Mouse (Mus musculus) midbrain, embryonic 11.5 days (tissue): ENCODE data around the gene Psmc4. TPM values are rescaled to one million over a fixed set of nuclear protein-coding genes. Genes with fewer than 3 reads are reported as not detected.

Source experiments
- polyA plus RNA-seq: library from polyadenylated mRNA; unstranded; fragments of >200 nt; fragmentation: Nextera tagmentation; extraction: Ambion mirVana; gene quantifications from 2 replicates; pipeline ENCODE4 v1.2.1, GENCODE M21; 2014

Psmc4 gene
- polyA plus RNA-seq, 1 experiment from 2014 or later, result 423 TPM

Other genes with a start within 250 kb of the Psmc4 start
- gene Zfp626, start 242.9 kb downstream of the Psmc4 start, polyA plus RNA-seq, result 2.4 and 2.8 TPM in 2 replicates
- gene Zfp59, start 211.5 kb downstream of the Psmc4 start, polyA plus RNA-seq, result 12.3 and 13.1 TPM in 2 replicates
- gene Zfp607a, start 192.6 kb downstream of the Psmc4 start, polyA plus RNA-seq, result 3.0 and 3.9 TPM in 2 replicates
- 11.7 and 12.6 TPM in 2 replicates for gene Zfp974, start 120.6 kb downstream of the Psmc4 start, polyA plus RNA-seq
- 21.1 and 22.2 TPM in 2 replicates for gene Zfp780b, start 70.9 kb downstream of the Psmc4 start, polyA plus RNA-seq
- 8.5 and 10.1 TPM in 2 replicates for gene Zfp850, start 36.0 kb downstream of the Psmc4 start, polyA plus RNA-seq
- not detected in 2 replicates for gene Fcgbp, start 21.1 kb upstream of the Psmc4 start, polyA plus RNA-seq
- 0.03 and 0.08 TPM in 2 replicates for gene 9530053A07Rik, start 79.4 kb upstream of the Psmc4 start, polyA plus RNA-seq
- 43.2 and 46.0 TPM in 2 replicates for gene Fbl, start 119.6 kb upstream of the Psmc4 start, polyA plus RNA-seq
- gene Dyrk1b, start 129.4 kb upstream of the Psmc4 start, polyA plus RNA-seq, result 14.5 and 16.0 TPM in 2 replicates
- gene Eid2, start 217.8 kb upstream of the Psmc4 start, polyA plus RNA-seq, result 10.1 and 13.4 TPM in 2 replicates
- 18.0 and 21.9 TPM in 2 replicates for gene Eid2b, start 227.6 kb upstream of the Psmc4 start, polyA plus RNA-seq
- gene Selenov, start 241.1 kb upstream of the Psmc4 start, polyA plus RNA-seq, result 0.41 and 0.48 TPM in 2 replicates